Mouse (Mus musculus) urinary bladder, postnatal 14 days (tissue): Measurements from ENCODE around the gene Rab11fip4.

Experiments used
- DNase-seq: peaks from one replicate; pipeline ENCODE4 v3.0.0; 2021; ENCODE audit warnings: low spot score

Rab11fip4 gene

DNA sequence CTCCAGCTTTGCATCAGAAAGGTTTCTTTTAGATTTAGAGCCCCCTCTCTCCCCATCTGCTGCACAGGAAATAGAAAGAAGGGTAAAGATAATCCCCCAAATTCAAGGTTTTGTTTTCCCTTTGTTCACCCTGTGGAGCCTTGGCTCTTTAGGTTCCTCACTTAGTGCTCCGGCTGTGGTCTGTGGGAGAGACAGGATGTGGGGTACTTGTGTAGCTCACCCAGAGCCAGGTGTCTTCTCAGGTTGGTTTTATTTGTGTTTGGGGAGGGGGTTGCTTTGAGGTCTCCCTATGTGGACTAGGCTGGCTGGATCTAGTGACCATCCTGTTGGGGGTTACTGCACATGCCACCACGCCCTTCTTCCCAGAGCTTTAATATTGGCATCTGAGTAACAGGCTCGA is 23.9 kb downstream of the Rab11fip4 start:
- no peak for DNase-seq

DNA sequence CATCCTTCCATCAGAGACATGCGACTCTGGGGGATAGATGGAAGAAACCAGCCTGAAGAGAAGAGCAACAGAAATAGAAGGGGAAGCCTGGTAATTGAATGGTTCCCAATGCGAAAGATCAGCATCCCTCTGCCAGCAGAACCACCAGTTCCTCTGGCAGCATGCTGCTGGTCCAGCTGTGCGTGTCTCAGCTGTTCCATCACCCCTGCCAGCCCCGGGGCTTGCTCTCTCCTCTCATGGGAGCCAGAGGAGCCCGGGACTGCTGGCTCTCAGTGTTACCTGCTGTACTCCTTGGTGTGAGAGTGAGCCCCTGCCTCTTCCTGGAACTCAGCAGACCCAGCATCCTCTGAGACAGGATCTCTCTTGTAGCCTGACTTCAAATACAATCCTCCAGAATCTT is 24.9 kb downstream of the Rab11fip4 start:
- no peak for DNase-seq

DNA sequence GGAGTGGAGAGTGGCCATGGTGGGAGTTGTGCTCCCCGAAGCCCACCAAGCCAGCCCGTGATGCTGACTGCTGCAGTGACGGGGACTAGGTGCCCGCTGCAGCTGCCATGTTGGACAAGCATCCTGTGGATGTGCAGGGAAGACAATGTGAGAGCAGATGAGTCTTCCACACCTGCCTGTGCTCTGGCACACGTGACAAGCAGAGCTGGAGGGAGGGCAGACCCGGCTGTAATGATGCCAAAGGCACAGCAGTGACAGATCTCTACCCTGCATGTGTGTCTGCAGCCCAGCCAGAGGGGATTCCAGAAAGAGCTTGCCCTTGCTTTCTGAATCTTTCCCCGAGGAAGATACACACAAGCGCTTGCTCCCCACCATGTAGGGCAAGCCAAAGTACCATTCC is 27.0 kb downstream of the Rab11fip4 start:
- DNase-seq = no peak

DNA sequence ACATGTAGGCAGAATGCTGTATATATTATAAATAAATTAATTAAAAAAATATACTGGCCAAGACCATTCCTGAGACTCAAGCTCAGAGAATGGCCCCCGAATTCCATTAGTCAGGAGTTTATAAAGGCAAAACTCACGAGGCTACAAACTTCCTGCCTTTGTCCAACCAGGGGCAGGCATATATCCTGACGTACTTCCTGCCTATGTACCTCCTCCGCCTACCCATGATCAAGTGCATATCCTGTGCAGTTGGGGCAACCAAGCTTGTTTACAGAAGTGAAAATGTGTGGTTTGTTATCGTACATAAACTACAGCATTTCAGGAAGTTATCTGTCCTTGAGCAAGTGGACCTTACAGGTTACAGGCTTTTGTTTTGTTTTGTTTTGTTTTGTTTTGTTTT is 32.0 kb downstream of the Rab11fip4 start:
- no peak for DNase-seq

DNA sequence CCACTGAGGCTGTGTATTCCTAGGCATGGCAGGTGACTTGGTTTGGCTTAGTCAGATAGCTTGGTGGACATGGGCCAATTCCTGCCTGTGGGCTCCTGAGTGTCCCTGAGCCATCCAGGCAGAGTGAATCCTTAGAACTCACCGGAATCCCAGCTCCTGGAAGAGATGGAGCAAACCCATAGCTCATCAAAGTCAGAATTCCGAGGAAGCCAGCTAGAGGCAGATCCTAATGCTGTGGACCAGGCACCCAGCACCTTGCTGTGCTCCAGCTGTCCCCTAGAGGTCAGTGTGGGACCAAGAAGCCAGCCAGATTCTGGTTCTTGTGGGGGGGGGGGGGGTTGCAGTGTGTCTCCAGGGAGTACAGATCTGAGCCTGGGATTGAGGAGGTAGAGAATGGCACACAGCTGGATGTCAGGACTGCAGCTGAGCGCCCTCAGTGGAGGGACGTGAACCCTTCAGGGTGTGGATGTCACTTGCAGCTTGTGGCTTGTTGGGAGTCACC is 33.8 kb downstream of the Rab11fip4 start:
- peak; percentile 64 for DNase-seq

DNA sequence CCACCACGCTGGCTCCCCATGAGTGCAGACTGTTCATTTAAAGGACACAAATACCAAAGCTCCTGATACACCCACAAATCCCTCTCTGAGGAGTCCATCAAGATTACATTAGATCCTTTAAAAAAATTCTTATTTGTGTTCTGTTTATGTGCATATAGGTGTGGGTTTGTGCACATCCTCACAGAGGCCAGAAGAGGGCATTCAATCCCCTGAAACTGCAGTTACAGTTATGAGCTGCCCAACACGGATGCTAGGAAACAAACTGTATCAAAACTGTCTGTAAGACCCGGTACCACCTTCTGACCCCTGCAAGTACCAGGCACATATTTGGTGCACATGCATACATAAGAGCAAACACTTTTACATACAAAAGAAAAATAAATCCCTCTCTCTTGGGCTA is 37.7 kb downstream of the Rab11fip4 start:
- DNase-seq = no peak

DNA sequence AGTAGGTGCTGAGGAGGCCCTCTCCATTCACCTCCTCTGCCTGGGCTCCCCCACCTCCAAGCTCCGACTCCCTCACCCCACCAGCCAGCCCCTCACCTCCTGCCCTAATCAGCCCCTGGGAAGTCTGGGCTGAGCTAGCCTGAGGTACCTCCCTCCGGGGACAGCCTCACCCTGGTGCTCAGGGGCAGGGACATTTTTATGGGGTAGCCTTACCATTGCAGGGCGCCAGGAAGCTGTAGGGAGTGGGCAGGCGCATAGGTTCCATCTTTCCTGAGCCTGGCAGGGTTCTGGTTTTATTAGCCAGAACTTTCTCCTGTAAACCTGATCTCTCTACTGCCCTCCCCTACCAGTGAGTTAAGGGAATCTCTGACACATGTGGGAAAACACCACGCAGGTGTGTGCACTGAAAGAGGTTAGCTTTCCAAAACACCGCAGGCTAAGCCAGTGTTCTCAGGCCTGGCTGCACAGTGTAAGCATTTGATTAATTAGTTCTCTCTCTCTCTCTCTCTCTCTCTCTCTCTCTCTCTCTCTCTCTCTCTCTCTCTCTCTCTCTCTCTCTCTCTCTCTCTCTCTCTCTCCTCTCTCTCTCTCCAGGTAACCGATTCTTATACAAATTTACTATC is 38.9 kb downstream of the Rab11fip4 start:
- no peak for DNase-seq

DNA sequence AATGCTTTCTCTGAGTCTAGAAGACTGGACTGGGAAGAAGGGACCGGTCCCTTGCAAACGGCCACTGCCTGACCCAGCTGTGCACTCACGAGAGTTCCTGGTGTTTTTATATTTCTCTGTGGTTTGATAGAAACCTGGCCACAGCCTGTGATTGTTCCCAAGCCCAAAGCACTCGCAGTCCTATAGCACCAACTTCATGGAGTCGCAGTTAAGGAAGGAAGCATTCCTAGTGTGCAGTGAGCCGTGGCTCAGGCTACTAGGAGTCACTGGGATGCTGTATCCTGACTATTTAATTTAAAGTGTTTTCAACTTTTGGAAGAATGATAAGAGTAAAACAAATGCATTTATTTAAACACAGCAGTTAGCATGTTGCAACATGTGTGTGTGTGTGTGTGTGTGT is 39.5 kb downstream of the Rab11fip4 start:
- no peak for DNase-seq

DNA sequence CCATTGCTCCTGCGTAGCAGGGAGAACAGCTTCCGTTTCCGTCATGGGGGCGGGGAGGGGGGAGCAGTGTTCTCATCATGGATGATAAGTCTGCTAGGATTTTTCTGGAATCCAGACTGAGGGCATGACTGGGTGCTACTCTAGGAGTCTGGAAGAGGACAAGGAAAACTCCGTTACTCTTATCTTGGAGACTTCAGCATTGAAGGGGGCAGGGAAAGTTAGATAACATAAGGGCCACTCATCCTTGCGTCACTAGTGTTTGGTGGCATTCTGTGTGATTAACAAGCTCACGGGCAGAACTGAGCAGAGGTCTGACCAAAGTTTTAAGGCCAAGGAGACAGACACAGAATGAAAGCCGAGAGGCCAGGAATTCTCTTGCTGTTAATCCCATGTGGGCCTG is 42.4 kb downstream of the Rab11fip4 start:
- no peak for DNase-seq

DNA sequence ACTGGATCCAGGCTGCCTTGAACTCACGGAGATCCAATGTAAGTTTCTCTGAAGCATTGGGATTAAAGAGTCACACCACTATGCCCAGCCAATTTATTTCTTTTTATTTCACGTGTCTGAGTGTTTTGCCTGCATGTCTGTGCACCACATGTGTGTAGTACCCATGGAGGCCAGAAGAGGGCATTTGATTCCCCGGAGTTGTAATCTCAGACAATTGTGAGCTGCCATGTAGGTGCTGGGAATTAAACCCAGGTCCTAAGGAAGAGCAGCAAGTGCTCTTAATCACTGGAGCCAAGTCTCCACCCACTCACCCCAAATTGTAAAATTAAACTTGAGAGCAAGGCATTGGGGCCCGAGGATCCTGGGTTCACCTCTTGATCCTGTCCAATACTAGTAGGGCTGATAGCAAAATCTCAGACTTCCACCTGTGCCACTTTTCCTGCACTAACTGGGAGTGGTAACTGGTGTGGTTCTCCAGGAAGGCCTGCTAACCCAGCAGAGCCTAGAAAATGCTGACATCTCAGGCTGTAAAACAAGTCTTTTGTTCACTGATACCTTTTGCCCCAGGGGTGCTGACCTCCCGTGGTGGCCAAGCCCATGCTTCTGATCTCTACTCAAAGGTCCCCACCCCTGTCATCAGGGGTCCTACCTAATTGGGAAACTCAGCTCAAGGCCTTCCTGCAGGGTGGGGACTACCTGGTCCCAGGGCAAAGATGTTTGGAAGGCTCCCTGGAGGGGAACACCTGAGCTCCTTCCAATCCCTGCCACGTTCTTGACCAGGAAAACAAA is 44.8 kb downstream of the Rab11fip4 start:
- no peak for DNase-seq

DNA sequence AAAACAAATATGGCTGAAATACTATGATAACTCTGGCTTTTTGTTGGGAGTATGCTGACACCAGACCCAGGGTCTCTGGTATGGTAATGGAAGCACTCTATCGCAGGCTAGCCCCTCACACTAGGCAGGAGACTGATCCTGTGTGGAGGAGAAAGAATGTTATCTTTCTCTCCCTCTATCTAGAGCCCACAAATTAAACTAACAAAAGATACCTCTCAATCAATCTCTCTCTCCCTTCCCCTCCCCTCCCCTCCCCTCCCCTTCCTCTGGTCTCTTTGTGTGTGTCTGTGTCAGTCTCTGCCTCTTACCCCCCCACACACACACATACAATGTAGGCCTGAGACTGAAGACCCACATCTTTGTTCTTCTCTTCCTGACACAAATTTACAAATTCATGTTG is 45.5 kb downstream of the Rab11fip4 start:
- no peak for DNase-seq

DNA sequence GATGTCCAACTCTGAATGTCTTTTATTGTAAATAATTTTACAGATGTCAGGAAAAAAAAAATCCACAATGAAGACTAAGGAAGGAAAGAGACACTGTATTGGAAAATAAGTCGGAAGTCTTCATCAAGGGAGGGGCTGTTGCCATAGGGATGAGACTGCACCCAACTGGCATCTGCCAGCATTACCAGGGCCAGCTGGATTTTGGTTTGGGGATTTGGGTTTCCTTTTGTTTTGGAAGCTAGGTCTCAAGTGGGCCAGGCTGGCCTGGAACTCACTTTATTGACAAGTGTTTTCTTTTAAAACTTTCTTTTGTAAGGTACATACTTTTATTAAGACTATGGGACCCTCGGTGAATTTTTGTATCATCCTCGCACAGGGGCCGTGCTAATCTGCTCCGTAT is 47.7 kb downstream of the Rab11fip4 start:
- DNase-seq = no peak

DNA sequence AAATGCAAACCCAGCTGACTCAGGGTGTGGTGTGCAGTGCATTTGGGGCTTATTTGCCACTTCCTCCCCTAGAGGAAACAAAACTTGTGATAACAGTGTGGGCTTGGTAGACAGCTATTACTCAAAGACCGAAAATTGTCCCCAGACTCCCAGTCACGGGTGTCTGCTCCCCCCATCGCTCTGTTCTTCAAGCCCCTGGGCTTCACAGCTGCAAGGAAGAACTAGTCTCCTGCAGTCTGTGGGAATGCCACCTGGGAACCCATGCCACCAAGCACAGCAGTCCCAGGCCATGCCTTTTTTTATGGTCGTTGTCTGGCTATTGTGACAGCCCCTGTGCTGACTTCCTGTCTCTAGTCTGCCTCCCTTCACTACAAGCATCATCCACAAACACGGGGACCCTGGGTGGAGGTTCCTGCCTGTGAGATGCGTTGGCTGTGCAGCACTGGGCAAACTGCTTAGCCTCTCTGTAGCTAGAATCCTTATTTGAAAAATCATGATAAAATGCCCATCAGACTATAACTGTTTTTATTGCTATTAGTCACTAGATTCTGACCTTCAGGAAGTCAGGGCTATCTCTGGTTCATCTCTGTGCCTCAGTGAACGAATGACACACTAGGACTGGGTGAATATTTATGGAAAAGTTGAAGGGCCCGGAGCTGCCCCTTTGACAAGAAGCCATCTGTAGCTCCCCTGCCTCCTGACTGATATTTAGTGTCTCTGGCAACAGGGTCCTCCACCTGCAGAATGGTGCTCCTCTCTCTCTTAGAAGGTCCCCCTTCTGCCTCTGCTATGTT is 50.1 kb downstream of the Rab11fip4 start:
- DNase-seq = no peak

DNA sequence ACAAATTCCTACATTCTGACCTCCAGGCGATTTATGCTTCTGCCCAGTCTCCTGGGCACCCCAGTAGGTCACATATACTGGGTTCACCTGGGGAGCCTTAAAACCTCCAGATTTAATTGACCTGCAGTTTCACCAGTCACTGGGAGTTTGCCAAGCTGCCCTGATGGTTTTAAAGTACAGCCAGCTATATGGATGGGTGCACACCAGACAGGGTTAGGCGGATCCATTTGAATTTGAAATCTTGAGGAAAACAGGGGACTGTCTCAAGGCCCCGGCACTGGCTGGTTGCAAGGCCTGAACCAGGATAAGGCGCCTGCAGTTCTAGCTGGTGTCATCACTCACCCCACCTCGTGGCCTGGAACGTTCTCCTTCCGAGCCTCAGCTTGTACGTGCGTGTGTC is 52.7 kb downstream of the Rab11fip4 start:
- DNase-seq = no peak

DNA sequence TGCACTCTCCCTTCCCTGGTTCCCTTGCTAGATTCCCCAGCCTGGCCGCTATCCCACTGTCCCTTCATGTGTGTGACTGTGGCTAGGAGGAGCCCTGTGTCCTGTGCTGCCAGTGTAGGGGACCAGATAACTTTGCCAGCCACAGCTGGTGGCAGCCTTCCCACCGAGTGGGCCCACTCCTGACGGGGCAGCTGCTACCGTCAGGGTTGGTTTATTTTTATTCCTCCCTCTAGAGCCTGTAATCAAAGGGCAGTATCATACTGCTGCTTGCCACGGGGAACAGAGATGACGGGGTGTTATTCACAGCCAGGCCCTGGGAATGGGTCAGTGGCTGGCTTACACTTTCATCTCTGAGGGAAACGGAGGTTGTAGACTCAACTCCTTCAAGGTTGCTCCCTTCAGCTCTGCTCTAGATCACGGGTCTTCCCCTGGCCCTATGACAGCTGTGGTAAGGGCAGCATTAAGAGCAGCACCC is 53.7 kb downstream of the Rab11fip4 start:
- no peak for DNase-seq

DNA sequence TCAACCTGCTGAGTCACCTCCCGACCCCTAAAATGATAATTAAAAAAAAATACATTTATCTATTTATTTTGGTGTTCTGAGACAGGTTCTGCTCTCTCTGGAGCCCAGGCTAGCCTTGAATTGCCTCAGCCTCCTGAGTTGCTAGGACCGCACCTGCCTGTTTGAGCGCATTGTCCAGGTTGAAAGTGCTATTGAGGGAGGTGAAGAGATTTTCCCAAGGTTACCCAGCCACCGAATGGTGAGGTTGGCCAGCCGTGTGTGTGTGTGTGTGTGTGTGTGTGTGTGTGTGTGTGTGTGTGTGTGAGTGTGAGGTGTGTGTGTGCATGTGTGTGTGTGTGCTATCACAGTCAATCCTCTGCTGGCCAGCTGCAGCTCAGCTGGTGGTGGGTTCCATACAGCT is 55.0 kb downstream of the Rab11fip4 start:
- DNase-seq = no peak

DNA sequence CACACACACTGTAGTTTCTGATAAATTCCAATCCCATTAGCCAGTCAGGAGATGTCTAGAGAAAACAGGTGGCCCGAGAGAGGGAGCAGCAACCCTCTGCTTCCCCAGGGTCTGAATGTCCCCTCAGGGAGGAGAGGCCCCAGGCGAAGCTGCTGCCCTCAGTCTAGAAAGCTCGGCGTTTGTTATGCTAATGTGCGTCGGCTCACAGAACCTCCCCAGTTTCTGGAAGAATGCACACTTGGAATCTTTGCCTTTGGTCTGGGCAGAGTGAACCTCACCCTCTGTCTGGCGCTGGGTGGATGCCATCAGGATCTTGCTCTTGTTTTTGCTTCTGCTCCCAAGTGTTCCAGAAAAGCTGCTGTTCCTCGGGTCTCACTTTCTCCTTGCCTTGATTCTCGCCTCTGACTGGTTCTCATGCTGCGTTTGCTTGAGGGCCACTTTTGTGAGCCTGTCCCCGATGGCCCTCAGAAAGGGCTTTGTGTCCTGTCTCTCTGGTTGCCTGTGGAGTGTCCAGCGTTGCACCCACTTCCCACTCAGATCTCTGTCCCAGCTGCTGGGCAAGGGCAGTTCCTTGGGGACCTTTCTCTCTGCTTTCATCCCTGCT is 55.6 kb downstream of the Rab11fip4 start:
- DNase-seq = no peak

DNA sequence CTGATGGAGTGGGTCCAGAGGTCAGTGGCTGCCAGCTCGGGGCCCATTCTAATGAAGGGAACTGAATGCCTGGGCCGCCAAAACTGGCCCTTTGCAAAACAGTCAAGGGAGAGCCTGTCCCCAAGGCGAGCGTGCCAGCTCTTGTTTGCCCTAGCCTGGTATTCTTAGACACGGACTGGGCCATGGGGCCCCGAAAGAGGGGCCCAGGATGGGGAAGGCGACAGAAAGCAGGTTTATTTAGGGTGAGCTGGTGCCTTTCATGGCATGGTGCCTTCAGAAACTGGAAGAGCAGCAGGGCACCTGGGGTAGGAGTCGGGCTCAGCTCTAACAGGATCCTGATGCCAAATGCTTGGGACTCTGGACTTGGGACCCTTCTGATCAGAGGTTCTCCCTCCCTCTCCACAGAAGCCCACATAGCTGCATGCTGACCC is 56.1 kb downstream of the Rab11fip4 start:
- DNase-seq = no peak

DNA sequence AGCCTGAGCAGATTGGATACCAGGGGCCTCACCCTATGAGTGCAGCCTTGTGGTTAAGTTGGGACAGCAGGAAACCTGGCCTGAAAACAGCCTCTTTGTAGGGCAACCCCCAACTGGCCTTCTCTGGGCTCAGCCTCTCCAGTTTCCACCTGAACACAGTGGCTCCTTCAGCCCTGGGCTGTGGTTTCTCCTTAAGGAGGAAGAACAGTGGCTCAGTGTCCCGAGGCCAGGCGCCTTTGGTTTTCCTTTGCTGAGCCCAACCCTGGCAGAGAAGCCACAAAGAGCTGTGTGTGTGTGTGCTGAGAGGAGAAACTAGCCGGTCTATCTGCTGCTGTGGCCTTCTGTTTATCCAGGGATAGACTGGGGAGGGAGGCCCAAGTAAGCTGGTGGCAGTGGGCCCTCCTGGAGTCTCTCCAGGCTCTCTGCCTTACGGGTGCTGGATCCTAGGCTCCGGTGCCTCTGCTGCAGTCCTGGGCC is 59.4 kb downstream of the Rab11fip4 start:
- no peak for DNase-seq

DNA sequence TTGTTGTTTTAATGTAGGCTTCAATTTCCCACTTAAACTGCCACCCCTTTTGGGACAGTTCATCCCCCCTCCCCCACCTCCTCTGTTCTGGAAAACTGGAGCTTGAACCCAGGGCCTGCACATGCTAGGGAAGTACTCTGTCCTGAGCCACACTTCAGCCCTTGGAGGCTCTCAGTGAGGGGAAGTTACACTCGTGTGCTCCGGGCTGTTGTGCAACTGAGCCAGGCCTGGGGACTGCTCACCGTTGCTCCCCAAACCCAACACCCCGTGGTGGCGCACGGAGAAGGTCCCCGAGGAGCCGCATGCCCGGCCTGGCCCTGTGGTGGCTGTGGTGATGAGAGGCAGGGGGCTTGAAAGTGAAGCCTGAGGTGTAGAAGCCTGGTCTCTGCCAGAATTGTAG is 61.2 kb downstream of the Rab11fip4 start:
- DNase-seq = no peak

DNA sequence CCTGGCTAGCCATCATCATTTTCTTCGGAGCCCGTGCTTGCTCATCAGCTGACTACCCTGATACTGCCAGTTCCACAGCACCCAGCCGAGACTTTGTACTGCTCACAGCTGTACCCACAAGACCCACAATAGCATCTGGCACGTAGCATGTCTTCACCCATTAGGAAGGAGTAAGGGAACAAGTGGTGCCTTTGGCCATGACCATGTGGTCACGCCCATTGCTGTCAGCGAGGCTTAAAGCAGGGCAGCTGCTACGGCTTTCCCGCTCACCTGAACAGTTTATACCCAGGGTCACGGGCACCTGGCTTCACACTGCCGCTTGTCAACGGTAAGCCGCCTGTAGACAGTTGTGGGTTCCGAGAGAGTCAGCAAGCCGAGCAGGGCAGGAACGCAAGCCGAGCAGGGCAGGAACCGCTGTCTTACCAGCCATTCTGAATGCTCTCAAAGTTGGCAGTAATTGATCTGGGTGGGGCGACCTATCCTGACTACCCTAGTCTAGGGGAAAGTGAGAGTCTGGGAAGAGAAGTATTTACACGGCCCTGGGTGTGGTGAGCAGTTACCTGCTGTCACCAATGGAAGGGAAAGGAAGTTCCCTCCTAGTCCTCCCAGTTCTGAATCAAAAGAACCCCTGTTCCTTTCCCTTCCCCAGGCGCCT is 62.0 kb downstream of the Rab11fip4 start:
- no peak for DNase-seq

DNA sequence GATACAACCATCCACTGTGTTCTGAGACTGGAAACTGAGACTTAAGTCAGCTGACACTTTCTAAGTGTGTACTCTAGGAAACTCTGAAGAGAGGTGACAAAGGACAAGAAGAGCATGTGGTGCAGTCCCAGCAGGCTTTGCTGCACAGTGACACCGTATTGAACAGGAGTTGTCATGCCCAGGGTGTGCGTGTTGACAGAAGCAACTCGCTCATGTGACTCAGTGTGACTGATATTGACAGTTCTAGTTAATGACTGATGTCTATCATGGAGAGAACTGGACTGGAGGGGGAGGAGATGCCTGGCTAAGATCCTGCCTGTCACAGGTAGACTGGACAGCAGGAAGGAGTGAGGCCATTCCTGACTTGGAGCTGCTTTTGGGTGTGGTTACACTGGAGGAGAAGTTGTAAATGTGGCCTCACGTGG is 63.4 kb downstream of the Rab11fip4 start:
- no peak for DNase-seq
